Mouse (Mus musculus) left cerebral cortex, postnatal 4 days (tissue): ENCODE results near the gene Memo1. TPM values are rescaled to one million over a fixed set of nuclear protein-coding genes. Genes with fewer than 3 reads are reported as not detected.

Experiments used
- DNase-seq: peaks from one replicate; pipeline ENCODE4 v3.0.0-alpha.2; 2022
- intact Hi-C: fragments of 180-260 bp; cut with DNase I; formaldehyde crosslinking; loops from one replicate; pipeline ENCODE4 v1.15.1; 2025
- total RNA-seq, 2 experiments: library from RNA; stranded (reverse); gene quantifications; 2 replicates each; pipeline ENCODE4 v1.2.3; 2021

Memo1 gene
- total RNA-seq, 2 experiments from 2014 or later = 72.2 to 80.8 TPM

DNA sequence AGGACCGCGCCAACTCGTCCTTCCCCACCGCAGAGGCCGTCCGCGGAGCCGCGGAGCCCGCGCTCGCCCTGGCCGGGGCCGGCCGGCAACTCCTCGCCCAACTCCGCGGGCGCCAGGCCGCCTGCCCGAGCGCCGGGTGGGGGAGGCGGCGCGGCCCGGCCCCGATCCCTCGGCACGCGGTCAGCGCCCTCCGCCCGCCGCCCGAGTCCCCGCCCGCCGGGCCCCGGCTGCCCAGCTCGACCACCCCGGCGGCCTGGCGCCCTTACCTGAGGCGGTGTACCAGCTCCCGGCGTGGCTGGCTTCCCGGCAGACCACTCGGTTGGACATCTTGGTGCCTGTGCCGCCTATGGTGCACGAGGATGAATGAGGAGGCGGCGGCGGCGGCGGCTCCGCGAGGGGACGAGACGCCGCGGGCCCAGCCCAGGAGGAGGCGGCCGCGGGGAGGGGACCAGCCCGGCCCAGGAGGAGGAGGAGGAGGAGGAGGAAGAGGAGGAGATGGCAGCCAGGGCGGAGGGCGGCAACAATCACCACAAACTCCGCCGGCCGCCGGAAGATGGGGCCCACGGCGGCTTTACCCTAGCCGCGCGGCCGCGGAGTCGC, 795 bp downstream of the Memo1 start:
- intact Hi-C loops = no loop called here
- peak; percentile 74 for DNase-seq

DNA sequence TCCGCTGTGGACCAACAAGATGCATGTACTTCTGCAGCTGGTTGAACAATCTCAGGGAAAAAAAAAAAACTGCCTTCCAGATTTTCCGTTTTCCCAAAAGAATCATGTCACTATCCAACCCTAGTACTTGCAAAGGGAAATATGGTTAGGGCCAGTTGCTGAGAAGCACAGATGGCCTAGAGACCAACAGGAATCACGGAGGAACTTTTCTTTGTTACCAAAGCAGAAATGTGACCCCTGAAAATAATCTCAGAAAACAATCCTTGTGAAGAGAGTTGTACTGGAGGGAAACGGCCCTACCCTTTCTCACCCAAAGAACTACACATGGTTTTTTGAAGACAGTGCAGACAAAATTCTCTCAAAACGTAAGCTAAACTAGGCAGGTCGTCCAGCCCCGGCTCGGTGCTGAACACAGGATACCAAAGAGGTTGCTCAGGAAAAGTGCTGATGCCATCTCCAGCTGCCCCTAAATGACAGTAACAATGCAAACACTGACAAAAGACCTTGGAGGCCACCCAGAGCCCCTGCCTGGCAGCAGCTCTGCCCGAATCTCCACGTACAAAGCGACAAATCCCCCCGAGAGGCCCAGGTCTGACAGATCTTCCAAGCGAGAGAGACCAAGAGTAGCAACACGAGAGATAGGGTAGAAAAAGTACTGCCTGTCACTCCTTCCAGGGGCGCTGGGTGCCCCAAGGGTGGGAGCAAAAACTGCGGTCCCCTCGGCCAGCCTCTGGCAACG, 1.5 kb downstream of the Memo1 start:
- DNase-seq = peak; percentile 45
- intact Hi-C loops = no loop called here

DNA sequence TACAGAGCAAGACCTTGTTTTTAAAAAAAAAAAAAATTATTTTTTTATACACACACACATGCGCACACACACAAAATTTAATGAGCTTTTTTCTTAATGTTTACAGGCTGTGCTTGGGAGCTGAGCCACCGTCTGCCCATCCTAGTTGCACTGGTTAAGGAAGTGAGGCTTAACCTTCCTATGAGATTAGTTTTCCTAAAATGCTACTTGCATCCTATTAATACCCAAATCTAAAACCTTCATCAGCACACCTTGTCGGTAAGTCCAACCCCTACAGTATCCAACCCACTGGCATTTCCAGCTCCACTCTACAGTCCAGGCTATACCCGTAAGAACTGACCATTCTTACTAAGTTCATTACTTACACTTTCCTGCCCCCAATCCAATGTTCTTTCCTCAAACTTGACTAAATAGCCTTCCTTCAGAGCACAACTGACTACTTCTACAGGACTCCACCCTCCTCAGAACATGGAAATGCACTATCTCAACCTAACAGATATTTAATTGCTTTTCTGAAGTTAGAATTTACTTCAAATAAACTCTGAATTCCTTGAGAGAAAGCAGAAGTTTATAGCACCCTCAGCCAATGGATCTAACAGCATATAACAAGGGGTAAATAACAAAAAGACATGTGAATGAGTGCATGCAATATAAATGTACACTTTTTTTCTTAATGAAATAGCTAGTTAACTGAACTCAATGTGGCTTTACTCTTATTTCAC, 3.5 kb downstream of the Memo1 start:
- intact Hi-C loops = no loop called here
- no peak for DNase-seq

DNA sequence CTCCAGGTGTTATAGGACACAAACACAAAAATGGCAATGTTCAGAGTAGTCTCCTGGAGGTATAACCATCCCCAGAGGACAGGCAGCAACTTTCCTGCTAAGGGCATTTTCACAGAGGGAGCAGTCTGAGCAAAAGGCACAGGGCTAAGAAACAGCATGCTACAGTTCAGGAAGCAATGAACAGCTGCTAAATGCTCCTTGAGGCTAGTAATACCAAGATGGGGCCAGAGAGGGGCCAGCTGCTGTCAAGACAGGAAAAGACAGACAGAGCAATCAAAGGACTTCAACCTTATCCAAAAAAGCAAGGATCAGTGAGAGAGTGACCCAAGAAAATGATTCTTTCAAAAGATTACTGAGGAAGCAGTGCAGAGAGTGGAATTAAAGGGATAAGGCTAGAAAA, 4.5 kb downstream of the Memo1 start:
- intact Hi-C loops = no loop called here
- no peak for DNase-seq

DNA sequence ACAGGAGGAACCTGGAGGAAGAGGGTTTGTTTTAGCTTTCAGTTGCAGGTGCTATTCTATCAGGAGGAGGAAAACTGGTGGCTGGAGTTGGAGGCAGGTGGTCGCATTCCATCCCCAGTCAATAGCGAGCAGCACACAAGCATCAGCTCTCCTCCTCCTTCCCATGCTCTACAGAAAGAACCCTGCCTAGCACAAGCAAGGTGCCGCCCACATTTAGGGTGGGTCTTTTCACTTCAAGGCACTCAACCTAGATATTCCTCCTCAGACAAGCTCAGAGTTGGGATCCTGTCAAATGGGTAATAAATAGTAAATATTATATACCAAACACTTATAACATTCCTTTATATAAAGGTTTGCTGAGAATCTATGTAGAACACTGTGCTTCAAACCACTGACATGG, 5.1 kb downstream of the Memo1 start:
- DNase-seq = no peak
- intact Hi-C loops = no loop called here

DNA sequence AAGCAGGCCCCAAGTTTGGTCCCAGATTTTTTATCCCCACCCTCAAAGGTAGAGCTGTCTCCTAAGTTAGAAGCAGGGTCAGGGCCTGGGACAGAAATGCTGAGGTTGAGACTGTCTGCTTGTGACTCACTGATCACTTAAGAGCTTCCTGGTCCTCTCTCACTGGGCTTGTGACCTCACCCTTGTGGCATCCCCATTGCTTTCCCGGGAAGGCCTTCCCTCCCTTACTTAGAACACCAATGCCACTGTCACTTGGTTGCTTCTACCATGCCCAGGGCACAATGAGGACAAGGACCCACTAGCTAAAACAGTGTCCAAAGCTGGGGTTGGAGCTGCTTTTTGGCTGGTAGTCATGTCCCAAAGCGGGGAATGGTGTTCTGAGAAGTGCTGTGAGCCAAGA, 6.7 kb downstream of the Memo1 start:
- no peak for DNase-seq
- intact Hi-C loops = no loop called here

DNA sequence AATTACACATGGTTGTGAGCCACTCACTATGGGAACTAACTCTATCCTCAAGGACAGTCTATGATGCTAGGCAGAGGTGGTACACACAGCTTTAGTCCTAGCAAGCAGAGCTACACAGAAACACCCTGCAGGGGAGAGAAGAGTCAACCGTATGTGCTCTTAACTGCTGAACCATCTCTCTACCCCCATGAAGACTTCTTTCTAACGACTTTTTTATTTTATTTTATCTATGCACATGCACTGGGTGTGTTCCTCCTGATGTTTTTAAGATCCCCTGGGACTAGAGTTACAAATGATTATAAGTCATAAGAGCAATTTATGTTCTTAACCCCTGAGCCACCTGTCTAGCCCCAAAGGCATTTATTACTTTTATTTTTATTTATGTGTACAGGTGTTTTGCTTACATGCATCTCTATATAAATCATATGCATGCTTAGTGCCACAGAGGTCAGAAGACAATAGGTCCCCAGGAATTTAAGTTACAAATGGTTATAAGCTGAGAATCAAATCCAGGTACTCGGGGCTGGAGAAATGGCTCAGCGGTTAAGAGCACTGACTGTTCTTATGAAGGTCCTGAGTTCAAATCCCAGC, 9.1 kb downstream of the Memo1 start:
- no peak for DNase-seq
- intact Hi-C loops = no loop called here

DNA sequence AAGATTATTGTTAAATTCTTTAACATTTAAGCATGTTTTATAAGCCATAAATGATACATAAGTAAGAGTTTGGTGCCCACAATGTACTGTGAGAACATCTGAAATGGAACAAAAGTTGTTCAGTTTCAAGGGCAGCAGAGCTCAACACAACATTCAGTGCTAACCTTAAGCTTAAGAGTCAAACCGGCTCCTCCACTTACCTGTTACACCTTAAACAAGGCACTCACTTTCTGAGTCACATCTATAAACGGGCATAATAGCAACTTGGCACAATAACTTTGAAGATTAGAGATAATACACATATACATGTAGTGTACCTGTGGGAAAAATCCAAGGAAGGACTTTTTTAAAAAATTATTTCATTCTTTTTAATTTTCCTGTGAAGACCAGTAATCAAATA, 9.6 kb downstream of the Memo1 start:
- DNase-seq = no peak
- intact Hi-C loops = no loop called here

DNA sequence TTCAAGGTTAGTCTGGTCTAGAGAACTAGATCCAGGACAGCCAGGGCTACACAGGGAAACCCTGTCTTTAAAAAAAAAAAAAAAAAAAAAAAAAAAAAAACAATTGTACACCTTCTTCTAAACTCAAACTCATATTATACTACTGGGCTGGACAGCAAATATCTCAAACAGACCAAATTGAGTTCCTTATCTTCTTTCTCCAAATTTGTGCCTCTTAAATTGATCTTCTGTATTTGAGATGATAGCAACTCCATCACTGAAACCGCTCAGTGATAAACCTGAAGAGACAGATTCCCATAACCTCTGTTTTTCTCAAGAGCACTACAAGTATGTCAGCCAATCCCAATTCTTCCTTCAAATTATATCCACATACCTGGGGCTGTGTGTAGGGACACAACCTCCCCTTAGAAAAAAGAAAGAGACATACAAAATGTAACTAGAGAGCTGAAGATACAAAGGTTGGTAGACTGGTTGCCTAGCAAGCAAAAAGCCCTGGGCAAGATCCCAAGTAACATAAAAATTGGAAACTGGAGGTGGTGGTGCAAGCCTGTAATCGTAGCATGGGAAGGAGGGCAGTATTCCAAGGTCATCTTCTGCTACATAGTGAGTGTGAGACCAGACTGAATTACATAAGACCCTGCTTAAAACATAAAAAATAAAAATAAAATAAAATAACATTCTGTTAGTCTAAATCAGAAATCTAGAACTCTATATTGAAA, 10.8 kb downstream of the Memo1 start:
- intact Hi-C loops = no loop called here
- no peak for DNase-seq

DNA sequence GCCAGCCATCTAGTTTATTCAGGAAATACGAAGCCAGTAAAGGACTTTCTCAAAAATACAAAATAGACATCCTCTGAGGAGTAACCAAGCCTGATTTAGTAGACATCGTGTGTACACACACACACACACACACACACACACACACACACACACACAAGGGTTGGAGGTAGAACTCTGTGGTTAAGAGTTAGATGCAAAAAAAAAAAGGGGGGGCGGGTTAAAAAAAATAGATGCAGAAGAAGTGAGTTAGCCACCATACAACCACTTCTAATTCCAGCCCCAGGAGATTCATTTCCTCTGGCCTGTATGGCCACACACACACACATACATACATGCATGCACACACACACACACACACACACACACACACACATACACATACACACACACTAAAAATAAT, 13.3 kb downstream of the Memo1 start:
- DNase-seq = no peak
- intact Hi-C loops = no loop called here

DNA sequence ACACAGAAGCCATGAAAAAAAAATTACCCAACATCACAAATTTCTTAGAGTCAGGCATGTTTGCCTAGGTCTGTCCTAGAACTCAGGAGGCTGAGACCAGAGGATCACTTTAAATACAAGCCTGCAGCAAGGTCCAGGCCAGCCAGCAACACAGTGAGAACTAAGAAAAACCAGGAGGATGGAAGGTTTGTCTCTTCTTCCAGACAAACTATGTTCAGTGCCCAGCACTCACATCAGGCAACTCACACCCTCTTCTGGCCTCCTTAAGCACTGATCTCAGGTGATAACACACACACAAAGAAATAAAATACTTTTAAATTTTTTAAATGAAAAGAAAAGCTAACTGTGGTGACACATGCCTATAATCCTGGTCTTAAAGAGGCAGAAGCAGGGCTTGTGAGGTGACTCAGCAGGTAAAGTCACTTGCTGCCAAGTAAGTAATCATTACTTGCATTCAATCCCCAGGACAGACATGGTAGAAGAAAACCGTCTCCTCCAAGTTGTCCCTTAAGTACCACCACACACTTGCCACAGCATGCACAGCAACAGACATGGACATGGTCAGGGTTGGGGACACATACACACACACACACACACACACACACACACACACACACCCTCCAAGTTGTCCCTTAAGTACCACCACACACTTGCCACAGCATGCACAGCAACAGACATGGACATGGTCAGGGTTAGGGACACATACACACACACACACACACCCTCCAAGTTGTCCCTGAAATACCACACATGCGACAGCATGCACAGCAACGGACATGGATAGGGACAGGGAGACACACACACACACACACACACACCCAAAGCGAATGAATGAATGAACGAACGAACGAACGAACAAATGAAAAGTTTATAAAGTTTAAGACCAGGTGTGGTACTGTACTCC, 16.1 kb downstream of the Memo1 start:
- no peak for DNase-seq
- intact Hi-C loops = no loop called here

DNA sequence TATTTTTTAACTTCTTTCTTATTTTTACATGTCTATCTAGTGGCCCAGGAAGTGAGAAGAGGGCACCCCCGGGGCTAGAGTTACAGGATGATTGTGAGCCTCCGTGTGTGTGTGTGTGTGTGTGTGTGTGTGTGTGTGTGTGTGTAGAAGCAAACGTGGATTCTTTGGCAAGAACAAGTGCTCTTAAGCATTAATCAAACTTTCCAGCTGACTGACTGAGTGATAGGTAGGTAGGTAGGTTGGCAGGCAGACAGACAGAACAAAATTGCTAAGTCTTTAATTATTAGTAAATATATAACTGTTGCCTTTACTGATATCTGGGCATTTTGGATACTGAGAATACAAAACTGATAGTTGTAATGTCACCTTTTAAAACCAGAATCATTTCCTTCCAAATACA, 20.9 kb downstream of the Memo1 start:
- intact Hi-C loops = no loop called here
- no peak for DNase-seq

DNA sequence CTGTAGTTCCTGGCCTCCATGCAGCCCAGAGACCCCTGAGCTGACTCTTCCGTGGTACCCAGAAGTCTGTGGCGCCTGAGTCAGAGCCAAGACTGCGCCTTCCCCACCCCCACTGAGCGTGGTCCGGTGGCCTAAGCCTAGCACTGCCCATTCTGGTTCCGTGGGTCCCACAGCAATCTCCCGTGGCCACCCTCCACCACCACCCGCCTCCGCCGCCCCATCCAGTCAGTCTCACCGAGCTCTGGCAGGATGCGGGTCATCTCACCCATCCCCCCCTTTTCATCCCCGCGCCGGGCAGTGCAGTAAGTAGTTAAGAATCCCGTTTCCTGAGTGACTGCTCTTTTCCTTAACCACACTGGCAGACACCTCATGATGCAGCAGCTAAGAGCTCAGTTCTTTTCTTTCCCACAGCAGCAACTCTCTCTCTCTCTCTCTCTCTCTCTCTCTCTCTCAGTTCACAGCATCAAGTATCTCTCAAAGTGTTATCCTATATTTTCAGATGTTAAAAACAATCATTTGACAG, 22.6 kb downstream of the Memo1 start:
- DNase-seq = no peak
- intact Hi-C loops = no loop called here

DNA sequence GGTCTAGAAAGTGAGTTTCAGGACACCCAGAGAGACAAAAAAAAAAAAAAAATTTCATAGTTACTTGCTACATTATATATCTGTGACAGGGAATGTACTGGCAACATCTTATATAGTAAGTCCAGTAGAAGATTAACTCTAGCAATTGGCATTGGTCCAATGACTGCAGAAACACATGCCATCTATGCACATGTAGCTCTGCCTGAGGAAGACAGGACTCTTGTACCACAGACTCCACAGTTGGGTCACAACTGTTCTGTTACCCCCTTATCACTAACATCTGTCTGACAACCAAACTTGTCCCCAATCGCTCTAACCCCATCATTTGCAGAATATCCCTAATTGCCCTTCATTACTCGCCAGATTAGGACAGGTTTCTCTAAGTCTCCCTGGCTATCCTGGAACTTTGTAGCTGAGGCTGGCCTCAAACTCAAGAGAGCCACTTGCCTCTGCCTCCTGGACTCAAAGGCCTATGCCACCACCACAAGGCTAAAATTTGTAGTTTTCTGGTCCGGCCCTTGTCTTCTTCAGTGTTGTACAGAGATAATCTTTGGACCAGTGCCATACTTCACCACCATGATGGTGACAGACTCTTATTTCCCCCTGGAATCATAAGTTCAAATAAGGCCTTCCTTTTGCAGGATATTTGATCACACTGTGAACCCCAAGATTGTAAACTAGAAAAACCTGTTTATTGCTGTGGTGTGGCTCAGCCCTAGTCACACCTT, 23.6 kb downstream of the Memo1 start:
- intact Hi-C loops = no loop called here
- DNase-seq = no peak

DNA sequence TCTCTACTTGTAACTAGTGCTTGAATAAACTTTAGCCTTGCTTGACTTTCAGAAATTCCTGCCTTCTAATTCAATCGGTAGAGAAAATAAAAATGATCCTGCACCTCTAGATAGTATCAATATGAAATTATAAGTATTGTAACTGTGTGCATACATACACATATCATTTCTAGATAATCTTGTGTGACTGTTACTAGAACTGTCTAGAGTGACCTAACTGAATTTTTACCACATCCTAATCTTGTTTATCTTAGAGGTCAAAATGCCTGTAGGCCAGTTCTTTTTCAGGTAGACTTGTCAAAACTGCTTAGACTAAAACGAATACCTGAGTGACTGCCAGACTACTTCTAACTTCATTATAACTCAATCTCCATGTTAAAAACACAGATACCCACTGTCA, 25.1 kb downstream of the Memo1 start:
- DNase-seq = no peak
- intact Hi-C loops = no loop called here

DNA sequence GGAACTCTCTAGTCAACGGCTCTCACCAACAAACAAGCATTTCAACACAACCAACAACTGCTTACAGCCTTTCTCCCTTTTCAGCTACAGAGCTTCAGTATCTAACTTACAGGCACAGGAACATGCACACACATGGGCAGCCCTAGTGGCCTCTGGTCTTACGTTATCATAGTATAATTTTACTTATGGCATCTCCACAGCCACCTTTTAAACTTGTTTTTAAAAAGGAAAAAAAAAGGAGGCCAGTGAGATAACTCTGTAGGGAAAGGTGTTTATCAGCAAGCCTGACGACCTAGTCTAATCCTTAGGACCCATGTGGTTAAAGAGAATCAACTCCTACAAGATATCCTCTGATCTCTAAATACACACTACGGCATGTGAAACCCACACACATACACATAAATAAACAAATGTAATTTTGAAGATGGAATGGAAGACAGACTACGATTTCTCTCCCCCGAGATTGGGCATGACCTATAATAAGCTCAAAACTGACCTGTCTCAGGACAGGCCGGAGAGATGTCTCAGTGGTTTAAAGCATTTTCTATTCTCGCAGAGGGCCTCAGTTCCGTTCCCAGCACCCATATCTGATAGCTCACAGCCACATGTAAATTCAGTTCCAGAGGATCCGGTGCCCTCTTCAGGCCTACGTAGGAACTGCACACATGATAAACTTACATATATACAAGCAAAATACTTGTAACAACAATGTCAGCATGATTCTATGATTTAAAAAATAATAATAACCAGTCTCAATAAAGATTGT, 27.7 kb downstream of the Memo1 start:
- no peak for DNase-seq
- intact Hi-C loops = no loop called here

DNA sequence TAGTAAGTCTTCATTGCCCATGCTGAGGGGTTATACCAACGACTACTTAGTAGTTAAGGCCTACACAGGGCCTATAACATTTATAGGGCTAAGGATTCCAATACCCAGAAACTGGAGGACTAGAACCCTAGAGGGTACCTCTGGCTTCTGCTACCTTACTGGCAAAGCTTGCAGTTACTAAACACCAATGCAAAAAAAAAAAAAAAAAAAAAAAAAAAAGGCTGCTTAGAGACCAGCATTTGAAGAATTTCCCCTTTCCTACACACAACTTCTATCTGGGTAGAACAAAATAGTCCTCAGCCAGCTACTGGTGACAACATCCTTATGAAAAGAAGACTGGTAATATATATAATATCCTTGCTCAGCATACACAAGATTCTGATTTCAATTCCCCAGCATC, 29.7 kb downstream of the Memo1 start:
- intact Hi-C loops = no loop called here
- DNase-seq = no peak

DNA sequence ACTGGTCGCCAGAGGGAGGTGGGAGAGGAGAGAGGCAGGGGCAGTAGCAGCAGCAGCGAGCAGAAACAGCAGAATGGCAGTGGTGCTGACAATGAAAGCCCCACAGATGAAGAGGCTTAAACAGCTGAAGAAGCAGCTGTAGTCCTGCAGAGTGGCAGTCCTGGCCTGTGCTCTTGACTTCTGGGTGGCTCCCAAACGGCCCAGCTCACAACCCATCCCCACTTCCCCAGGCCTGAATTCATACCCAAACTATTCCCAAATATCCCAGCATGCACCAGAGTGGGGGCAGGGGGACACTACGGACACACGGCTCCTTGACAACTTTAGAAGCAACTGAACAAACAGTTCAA, 30.2 kb downstream of the Memo1 start:
- DNase-seq = peak; percentile 12
- intact Hi-C loops = no loop called here
